Mouse (Mus musculus): ENCODE measurements around the gene Adamts9. TPM values are rescaled to one million over a fixed set of nuclear protein-coding genes. Genes with fewer than 3 reads are reported as not detected.
A peak's percentile ranks its signal among the peaks of the same experiment; 100 is the strongest.

The Adamts9 gene
- total RNA-seq, 4 experiments from 2014 or later, result 5.9 to 12.6 (median 11.5) TPM

DNA sequence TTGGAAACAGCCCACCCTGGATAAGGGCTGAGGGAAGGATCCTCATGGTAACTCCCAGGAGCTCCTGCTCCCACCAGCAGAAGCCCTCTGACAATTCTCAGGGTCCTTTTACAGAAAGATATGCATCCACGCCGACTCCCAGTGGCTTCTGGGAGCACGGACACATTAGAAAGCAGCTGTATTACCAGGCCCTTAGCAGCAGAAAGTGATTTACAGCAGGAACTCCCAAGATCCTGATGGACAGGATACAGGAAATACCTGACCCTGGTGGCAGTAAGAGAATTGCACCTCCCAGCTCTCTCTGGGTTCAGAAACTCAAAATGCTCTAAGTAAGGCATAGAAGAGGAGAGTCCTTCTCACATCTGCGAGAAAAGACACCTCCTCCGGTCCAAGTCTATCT is 15.0 kb downstream of the Adamts9 start:
- DNase-seq (ENCODE audit: low spot score), result no peak

DNA sequence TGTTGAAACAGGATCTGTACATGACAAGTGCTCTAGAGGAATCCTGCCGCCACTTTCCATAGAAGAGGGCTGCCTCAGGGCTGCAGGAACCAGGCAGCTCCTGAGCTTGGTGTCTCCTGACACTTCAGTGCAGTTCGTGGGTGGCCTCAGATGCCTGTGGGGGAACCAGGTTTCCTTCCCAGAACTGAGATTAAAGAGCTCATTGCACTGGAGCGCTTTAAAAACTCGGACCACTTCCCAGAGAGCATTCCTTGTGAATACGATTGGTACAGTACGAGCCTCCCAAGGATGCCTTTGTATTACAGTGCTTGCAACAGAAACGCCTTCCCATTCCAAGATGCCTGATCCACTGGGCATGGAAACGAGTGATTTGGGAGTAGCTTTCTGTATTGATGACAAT is 18.8 kb downstream of the Adamts9 start:
- no peak for DNase-seq (ENCODE audit: low spot score)

DNA sequence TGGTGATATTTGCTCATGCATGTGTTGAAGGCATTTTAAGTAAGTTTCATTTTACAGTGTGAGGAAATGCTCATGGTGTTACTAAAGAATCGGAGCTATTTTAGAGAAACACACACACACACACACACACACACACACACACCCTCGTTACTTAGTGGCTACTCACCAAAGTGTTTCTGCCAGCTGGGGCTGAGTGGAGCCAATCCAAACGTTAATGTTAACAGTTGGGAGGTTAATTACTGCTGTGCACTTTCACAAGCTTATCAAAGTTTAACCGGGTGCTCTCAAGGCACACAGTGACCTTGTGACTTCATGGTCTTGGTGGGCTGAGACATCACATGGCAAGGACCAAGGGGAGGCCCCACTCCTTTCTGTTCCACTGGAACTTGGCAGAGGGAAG is 21.4 kb downstream of the Adamts9 start:
- no peak for DNase-seq (ENCODE audit: low spot score)

DNA sequence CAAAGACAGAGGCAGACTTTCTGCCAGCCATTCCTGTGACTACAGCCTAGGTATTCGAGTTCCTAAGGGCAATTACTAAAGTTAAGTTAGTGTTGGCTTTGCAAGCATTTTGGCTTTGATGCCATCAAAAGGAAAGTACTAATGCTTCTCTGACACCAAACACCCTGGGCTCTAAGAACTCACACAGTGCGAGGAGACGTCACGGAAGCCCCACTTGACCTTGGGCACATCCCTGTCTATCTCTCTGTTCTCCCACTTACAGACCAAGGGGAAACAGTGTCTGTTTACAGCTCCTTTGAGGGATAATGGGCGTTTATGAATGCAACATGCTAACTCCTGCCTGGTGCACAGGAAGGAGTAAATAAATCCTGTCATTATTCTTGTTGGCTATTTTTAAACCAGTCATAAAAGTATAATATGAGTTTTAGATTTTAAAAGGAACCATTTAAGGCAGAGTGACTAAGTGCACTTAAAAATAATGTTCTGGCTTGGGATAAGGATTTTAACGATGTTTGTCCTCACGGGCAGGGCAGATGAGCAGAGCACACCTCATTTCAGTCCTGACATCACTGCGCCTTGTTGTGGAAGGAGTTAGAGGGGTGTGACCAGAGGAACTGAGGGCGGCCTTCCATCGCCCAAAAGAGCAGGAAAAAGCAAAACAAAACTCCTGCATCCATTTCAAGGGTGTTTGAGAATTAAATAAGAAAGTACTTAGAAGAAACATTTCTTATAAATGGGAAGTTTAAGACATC is 22.2 kb downstream of the Adamts9 start:
- DNase-seq (ENCODE audit: low spot score), result no peak

DNA sequence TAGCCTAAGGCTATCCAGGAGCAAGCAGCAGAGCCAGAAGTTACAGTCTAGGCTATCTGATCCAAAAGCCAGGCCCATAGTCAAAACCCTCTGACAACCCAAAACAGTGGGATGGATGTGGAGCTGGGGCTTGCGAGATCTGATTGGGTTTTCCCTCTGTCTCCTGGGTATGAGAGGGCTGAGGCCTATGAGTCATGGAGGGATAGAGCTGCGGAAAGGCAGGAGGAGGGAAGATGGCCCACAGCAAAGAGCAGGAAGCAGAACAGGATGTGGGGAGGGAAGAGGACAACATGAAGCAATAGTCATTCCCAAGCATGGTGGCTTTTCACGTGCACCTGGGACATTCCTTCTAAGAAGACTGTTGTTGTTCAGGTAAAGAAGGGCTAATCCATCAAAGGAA is 32.7 kb downstream of the Adamts9 start:
- no peak for DNase-seq (ENCODE audit: low spot score)

DNA sequence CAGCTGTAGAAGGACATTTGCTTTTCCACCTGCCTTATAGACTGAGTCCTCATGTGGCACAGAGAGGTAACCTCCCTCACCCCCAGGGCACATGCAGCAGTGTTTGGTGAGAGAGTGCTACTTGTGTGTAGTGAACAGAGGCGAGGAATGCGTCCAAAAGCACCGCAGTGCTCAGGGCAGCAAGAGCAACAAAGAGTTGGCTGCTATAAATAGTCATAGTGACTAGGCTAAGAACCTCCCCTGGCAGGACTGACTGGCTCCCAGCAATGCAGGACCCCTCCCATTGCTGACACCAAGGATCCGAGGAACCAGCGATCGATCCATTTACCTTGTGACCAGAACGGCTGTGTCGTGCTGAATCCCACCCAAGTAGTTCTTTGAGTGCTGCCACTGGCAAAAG is 33.9 kb downstream of the Adamts9 start:
- DNase-seq (ENCODE audit: low spot score), result peak; percentile 42

DNA sequence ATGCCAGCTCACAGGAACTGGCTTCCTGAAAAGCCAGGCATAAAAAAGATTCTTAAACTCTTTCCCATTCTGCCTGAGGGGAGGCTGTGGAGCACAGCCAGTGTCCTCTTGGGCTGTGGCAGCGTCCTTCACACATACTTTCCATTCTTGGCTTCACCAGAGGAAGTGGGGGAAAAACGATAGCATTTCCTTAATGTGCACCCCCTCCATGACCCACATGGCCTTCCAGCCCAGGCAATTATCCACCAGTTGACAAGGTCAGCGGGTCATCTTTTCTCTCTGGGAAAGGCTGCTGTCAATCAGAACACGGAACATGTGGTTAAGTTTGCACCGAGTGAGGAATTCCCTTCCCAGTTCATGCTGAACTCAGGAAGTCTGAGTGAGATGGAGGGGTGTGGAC is 37.4 kb downstream of the Adamts9 start:
- DNase-seq (ENCODE audit: low spot score), result peak; percentile 72

DNA sequence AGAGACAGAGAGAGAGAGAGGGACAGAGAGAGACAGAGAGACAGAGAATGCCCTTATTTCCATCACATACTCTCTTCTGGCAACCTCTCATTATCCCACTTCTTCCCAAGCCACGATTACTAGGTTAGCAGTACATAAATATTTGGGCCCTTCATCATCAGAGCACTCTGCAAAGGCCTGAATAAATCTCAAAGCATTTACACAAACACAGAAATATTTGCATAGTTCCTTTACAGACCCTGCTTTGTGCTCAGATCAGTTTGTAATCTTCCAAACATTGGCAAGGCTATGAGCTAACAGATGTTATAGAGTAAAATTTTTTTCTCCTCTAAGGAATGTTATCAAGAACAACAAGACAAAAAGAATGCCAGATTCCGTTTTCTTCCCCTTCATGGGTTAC is 38.8 kb downstream of the Adamts9 start:
- DNase-seq (ENCODE audit: low spot score), result no peak

DNA sequence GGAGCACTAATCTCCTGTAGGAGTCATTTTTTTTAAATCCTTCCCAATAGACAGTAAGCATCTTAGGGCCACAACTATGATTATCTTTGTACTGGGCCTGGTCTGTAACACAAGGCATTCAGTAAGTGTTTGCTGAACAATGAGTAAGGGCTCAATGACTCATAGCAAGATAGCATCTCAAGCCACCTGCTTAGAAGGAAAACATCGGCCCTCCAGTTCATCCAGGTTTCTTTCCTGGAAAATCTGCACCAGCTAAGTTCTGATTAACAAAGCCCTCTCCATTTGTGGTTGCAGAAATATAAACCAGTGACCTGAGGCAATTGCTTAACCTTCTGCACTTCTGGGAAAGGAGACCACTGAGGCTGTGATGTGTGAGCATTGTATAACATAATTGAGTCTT is 39.3 kb downstream of the Adamts9 start:
- DNase-seq (ENCODE audit: low spot score), result no peak

DNA sequence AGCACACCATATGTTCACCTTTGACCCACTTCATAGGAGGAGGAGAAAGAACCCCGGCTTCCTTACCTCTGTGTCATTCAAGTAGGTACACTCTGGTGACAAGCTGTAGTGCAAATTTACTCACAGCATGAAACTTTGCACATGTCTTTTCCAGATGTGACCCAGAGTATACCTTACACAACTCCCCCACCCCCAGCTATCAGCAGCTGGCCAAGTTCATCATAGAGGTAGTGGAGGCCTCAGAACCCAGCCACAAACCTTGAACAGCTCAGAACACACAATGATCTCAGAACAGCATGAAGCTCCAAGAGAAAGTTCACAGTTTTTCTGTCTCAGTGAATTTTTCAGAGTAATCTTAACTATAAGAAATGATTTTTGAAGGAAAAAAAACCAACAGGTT is 51.8 kb downstream of the Adamts9 start:
- DNase-seq (ENCODE audit: low spot score), result no peak

DNA sequence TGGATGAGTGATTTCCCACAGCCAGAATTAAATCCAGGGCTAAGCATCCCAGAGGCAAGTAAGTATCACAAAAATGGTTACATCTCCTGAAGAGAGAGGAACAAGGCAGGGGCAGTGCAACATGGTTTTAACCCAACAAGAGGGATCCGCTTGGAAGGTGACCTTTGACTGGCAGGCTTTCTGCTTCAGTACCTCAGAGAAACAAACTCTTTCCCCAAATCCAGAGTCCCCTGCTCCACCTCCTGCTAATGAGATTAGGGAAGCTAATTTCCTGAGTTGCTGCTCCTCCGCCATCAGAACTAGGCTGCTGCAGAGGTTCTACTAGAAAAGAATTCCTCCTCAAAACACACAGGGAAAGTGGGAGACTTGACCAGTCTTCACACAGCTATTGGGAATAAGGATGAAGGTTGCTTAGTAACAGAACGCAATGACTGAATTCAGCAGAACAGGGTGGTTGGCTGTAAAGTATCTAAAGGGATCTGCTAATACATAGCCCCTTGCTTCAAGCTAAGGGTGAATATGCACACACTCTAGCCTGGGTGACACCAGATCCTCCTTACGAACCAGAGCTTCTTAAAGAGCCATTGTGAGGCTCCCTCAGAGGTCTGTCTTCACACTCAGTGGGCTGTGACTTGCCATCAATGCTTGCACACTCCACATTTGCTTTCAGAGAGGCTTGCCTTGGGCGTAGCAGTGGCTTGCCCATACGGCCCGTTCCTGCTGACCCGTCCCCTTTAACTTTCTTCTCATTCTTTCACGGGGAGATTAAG is 60.0 kb downstream of the Adamts9 start:
- DNase-seq (ENCODE audit: low spot score), result no peak

DNA sequence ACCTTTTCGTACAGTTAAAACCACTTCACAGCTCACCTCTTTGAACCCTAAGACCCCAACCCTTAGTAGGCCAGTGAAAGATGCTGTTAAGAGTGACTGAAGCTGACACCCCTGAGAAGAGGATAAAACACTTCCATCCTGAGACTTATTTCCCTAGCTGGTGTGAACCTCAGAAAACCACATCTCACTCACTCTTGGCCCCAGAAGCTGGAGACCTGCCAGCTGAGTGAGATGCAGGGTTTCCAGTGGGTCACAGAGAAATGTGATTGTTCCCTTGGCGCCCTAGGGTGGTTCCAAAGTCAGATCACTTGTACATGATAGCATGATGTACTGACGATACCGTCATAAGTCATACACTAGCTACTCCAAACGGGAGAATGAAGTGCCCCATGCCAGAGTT is 60.8 kb downstream of the Adamts9 start:
- DNase-seq (ENCODE audit: low spot score), result no peak

DNA sequence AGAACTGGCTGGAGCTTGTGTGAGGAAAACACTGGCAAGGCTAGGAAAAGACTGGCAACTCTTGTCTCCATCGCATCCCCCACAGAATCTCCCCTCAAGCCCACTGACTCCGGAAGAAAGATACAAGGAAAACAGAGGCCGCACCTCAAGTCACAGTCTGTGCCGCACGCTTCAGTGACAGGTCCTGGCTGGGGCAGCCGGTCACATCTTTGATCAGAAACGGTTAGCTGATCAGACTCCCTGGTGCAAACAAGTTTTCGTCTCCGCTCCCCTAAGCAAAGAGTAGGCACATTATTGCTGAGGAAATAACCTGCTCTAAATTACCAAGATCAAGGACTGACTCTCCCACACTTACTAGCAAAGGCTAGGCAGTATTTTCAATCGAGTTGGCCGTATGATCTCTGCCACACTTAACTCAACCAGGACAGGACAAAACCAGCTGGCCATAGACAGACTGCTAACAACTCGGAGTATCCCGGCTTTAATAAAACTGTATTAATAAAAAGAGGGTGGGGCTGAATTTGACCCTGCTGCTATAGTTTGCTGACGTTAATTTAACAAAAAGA is 63.5 kb downstream of the Adamts9 start:
- no peak for DNase-seq (ENCODE audit: low spot score)

DNA sequence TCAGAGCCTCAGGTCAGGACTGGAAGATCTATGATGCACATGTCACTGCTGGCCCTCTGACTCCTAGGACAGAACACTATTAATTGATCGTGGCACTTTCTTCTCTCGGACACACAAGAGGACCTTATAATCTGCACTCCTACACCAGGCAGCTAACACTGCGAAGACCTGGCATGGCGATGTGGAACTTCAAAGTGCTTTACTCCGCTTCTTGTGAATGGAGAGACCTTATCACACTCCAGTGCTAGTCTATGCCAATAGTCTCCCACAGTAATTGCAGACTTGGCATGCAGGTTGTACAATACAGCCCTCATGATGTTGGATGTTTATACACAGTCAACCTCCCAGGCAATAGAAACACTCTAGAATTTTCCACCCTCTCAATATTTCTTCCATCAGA is 64.5 kb downstream of the Adamts9 start:
- DNase-seq (ENCODE audit: low spot score), result no peak

DNA sequence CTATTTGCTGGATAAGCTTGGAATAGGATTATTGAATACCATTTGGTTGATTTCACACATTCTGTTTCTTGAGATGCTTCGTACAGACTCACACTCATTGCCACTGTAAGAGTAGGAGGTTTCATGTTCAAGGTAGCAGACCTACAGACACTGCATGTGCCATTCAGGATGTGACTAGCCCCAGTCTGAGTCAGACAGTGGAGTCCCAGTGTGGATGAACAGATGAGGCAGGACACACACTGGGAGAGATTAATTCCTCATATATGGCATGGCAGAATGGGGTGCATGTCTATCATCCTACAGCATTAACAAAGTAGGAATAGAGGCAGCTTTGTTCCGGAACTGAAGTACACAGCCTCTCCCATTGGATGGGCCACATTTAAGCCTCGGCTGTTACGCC is 66.1 kb downstream of the Adamts9 start:
- DNase-seq (ENCODE audit: low spot score), result no peak

DNA sequence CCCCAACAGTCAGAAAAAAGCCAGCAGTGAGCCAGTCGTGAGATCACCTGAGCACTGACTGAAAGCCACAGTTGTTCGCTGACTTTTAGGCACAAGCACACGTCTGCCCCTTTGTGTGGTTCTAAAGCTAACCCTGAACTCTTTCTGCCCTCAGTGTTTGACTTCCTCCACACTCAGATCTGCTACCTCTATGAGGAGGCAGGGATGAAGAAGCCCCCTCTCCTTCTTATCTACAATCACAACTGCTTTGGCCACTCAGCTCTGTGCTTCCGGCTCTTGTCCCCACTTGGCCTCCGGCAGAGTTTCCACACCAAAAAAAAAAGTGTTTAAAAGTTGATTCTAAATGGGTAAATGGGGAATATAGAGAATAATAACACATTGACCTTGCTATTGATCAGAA is 67.2 kb downstream of the Adamts9 start:
- DNase-seq (ENCODE audit: low spot score), result no peak

DNA sequence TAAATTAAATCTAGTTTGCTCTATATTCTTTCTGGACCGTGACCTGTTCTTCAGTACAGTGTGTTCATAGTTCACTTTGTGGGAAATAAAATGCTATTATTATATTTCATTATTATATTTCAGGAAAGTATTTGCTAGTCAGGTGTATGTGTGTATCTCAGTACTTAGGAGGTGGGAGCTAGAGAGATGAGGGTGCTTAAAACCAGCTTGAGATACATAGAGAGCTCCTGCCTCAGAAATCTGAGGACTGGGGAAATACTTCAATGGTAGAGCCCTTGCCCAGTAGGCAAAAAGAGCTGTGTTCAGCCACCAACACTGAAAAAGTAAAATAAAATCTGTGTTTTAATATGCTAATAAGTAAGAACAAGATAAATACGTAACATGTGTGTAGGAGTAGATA is 68.0 kb downstream of the Adamts9 start:
- no peak for DNase-seq (ENCODE audit: low spot score)

DNA sequence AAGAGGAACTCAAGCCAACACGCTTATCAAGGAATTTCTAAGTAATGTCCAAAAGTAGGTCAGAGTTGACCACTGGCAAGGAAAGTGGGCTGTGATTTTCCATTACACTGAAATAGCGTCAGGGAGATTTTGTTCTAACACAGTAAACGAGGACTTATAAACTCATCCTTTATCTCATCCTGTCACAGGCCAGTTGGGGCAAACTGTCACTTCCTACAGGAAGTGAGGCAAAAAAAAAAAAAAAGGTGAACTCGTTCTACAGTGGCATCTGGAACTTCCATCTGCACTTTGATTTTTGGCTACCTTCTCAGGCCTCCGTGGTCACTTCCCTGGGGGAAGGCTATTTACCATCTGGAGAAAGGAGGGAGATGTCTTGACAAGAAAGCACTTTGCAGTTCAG is 68.4 kb downstream of the Adamts9 start:
- DNase-seq (ENCODE audit: low spot score), result peak; percentile 88

DNA sequence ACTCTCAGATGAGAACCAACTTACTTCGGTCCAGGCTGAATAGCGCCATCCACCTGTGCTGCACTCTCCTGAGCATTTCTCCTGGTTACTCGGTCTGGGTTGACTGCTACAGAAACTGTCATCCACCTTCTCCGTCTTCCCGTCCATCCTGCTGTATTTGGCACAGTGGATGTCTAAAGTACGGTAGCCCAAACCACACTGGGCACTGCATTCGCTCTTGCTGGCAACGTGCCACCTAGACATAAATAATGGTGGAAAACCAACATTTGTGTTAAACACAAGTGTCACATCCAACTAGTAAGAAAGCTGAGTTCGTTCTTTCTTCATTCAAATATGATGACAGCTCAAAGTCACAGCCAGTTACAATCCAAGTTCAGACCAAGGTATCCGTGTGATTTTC is 70.5 kb downstream of the Adamts9 start:
- no peak for DNase-seq (ENCODE audit: low spot score)

DNA sequence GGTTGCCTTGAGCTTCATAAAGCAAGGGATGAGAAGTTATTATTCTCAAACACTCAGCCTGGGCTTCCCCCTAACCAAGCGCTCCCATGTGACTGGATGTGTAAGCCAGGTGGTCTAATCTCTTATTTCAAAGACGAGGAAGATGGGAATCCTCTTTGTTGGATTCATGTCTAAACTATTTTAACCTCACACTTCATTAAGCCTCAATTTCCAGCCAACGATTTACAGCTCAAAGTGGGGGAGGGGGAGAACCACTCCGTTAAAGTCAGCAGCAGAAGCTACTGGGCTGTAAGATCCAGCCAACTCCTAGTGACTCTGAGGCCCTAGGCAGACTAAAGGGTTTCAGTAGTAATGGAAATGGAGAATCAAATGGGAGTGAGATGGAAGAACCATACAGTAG is 71.5 kb downstream of the Adamts9 start:
- DNase-seq (ENCODE audit: low spot score), result no peak

DNA sequence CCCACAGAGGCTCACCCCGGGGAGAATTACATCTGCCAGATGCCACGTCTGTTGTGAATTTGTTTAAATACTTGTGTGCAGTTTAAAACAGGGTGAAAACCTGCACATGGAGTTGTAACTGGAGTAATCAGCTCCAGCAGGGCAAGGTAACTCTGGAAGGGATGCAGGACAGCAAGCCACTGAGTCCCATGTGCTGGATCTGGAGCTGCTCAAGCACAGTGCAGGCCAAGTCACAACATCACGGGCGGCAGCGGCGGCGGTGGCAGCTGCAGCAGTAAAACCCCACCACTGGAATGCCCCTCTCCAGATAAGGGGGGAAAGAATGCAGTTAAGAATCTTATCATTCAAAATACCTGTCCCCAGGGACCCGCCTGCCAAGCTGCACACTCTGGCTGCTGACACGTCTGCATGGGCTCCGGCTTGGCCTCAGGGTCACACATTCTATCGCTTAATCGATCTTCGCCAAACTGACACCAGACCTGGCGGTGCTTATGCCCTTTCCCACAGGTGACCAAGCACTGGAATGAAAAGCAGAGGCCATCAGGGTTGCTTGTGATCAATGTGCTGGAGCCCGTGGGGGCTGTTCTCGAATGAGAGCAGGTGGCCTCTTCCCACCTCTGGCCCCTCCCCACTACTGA is 73.6 kb downstream of the Adamts9 start:
- no peak for DNase-seq (ENCODE audit: low spot score)

DNA sequence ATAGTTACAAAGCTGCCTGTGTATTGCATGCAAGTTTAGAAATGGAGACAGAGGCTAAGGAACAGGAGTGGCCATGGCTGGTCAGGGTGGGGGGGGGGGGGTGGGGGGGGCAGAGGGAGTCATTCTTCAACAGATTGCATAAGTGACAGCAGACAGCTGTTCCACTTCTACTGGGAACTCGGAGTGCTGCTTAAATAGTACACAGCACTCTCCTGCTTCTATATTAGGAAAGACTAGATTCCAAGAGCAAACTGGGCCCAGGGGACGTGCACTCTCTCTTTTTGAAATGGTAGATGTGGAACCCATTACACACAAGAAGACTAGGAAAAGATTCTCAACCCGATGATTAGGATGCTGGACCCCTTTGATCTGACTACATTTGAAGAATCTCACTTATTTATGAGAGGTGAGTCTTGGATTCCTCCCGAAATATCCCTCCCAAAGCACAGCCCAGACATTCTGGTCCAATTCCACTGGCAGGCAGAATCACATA is 74.2 kb downstream of the Adamts9 start, which contains the start of gene Gm15737:
TSS of gene Gm15737 (plus strand) at position 269 of the 493 bp plus-strand sequence.
- peak; percentile 87 for DNase-seq (ENCODE audit: low spot score)
